Mouse (Mus musculus) cerebellum, adult 2 months (tissue): ENCODE data around the gene Pm20d1.

Experiments
- CTCF ChIP-seq: fragments of 200-500 bp; IDR thresholded peaks from 2 replicates; pipeline ENCODE4 v1.5.1; 2011; ENCODE audit warnings: low read depth, mild to moderate bottlenecking, control low read depth, low read length, moderate library complexity, borderline replicate concordance; ENCODE audit not compliant: insufficient read depth
- POLR2A ChIP-seq: fragments of 200-500 bp; IDR thresholded peaks from 2 replicates; pipeline ENCODE4 v1.6.1; 2011; ENCODE audit warnings: low read length, control low read depth, borderline replicate concordance; ENCODE audit not compliant: insufficient read depth

DNA sequence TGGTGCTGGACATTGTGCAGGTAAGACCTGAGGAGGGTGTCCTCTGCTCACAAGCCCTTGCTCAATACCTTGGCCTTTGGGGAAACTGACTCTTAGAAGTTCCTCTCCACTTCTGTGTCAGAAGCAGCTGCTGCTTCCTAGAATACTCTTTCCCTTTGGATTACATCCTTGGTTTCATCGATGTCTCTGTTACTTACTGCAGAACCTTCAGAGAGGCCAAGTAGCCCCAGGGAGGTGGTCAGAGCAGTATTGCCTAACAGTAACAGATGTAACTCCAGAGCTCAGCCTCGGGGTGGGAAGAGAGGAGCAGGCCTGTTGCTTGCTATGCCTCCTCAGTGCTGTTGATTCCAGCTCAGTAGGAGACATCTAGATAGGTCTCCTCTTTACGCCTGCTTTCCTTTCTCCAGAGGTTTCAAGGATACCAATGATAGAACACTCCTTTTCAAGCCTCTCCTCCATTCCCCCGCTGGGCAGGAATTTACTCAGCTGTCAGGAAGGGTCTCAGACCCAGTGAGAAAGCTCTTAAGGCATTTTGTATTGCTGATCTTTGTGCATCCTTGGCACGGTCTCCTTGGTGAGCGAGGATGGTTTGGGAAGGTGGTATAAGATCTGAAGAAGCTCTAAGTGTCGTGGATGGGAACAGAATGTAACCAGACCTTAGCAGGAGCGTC lies 33.9 kb downstream of the Pm20d1 start:
- TF ChIP-seq POLR2A, result no peak
- TF ChIP-seq CTCF, result no peak
